16 mouse cellular contexts compared by ENCODE assay signal in genomic region chr10:76030496-76030895, GRCm38 (mm10). TPM values are rescaled to one million over a fixed set of nuclear protein-coding genes. Genes with fewer than 3 reads are reported as not detected.
A peak's percentile ranks its signal among the peaks of the same experiment; 100 is the strongest.
DNase-seq lines count a peak whose midpoint lies in the region; ATAC-seq and TF ChIP-seq lines count a peak whose summit lies in the region.
"Had no signal": no experiment of that assay in that cellular context is flagged by ENCODE, and none has a peak within 500 bp of the region (broad histone marks: within the 10 kb centered on the region; RNA-seq: fewer than 3 reads in every experiment).

No protein-coding gene starts in this region.

- H3K27ac ChIP-seq in liver, embryonic 12.5 days: no peak overlapping the region
- peak overlapping the region; percentile 92 for H3K27ac ChIP-seq in ES-Bruce4 (ENCODE audit: insufficient read depth, low read length)
- no peak overlapping the region for H3K27ac ChIP-seq in kidney, embryonic 16.5 days (ENCODE audit: low read length)
- H3K27ac ChIP-seq: gastrocnemius, adult 2 months; heart, embryonic 15.5 days; lung, embryonic 15.5 days; midbrain, embryonic 13.5 days; neural tube, embryonic 15.5 days had no signal

- H3K36me3 ChIP-seq in liver, embryonic 12.5 days: peaks cover 7% of the 10 kb centered on the region; the same call in 1 of the 2 replicates
- H3K36me3 ChIP-seq in ES-Bruce4 (ENCODE audit: control insufficient read depth, insufficient read depth, low read length, poor library complexity, severe bottlenecking): peaks cover 11% of the 10 kb centered on the region
- peaks cover 7% of the 10 kb centered on the region for H3K36me3 ChIP-seq in kidney, embryonic 16.5 days (ENCODE audit: insufficient read depth, low read length)
- H3K36me3 ChIP-seq: heart, embryonic 15.5 days had no signal

- H3K9ac ChIP-seq in liver, embryonic 12.5 days: no peak overlapping the region
- H3K9ac ChIP-seq in ES-Bruce4 (ENCODE audit: low read depth, poor library complexity, severe bottlenecking): peak overlapping the region; percentile 29
- H3K9ac ChIP-seq in kidney, embryonic 16.5 days (replicated peaks; ENCODE audit: low read length): no peak overlapping the region
- H3K9ac ChIP-seq: heart, embryonic 15.5 days; lung, embryonic 15.5 days; midbrain, embryonic 13.5 days; neural tube, embryonic 15.5 days had no signal

- TF ChIP-seq POLR2A in ES-Bruce4 (IDR thresholded peaks at IDR 0.05; ENCODE audit: insufficient read depth, low read length): no peak

- H3K4me3 ChIP-seq in liver, embryonic 12.5 days: no peak overlapping the region
- H3K4me3 ChIP-seq in ES-Bruce4 (ENCODE audit: low read depth, low read length): peak overlapping the region; percentile 41
- H3K4me3 ChIP-seq in kidney, embryonic 16.5 days (ENCODE audit: low read length): no peak overlapping the region
- H3K4me3 ChIP-seq: gastrocnemius, adult 2 months; heart, embryonic 15.5 days; lung, embryonic 15.5 days; midbrain, embryonic 13.5 days; neural tube, embryonic 15.5 days had no signal

- ATAC-seq in liver, embryonic 12.5 days: no peak
- no peak for ATAC-seq in kidney, embryonic 16.5 days (ENCODE audit: low FRiP score, low TSS enrichment)
- ATAC-seq: inflammation-experienced regulatory T-cells, adult 6 months; midbrain, embryonic 13.5 days had no signal

- H3K4me1 ChIP-seq in liver, embryonic 12.5 days: peaks cover 46% of the 10 kb centered on the region
- peaks cover 1% of the 10 kb centered on the region for H3K4me1 ChIP-seq in ES-Bruce4 (ENCODE audit: control insufficient read depth, insufficient read depth, low read length)
- peaks cover 23% of the 10 kb centered on the region; the same call in 1 of the 2 replicates for H3K4me1 ChIP-seq in kidney, embryonic 16.5 days (ENCODE audit: insufficient read depth, low read length)

- WGBS in liver, embryonic 12.5 days (ENCODE audit: insufficient replicate concordance): 38% methylated on average over 5 of the region's 5 CpGs
- WGBS in kidney, embryonic 16.5 days: 77% methylated on average over 5 of the region's 5 CpGs

- DNase-seq in liver: peak; percentile 30
- peak; percentile 45 for DNase-seq in A20 (ENCODE audit: low read depth, low spot score)
- DNase-seq in induced T-regulatory cell, adult 2 months (ENCODE audit: low read depth): peak; percentile 42
- DNase-seq in c-Kit-positive CD71-positive TER-119-positive erythroid progenitor cells, embryonic 14.5 days (ENCODE audit: low spot score): no peak
- DNase-seq: adrenal gland, adult 8-10 months; cerebellum, adult 8-10 months; gastrocnemius, adult 2 months; layer of hippocampus, postnatal 36 days had no signal

- TF ChIP-seq CTCF in ES-Bruce4 (IDR thresholded peaks at IDR 0.05; ENCODE audit: low read depth, low read length): no peak

- no peak overlapping the region for H3K4me2 ChIP-seq in liver, embryonic 12.5 days
- H3K4me2 ChIP-seq in kidney, embryonic 16.5 days (replicated peaks; ENCODE audit: low read depth, low read length): no peak overlapping the region
- H3K4me2 ChIP-seq: heart, embryonic 15.5 days; lung, embryonic 15.5 days; midbrain, embryonic 13.5 days; neural tube, embryonic 15.5 days had no signal

- TF ChIP-seq EP300 in ES-Bruce4 (IDR thresholded peaks at IDR 0.05; ENCODE audit: insufficient read depth, low read depth, low read length): peak; percentile 42; the same call in 1 of the 2 replicates

- no peaks in the 10 kb centered on the region for H3K27me3 ChIP-seq in liver, embryonic 12.5 days (replicated peaks)
- H3K27me3 ChIP-seq in ES-Bruce4 (ENCODE audit: control insufficient read depth, insufficient read depth, low read length, poor library complexity, severe bottlenecking): no peaks in the 10 kb centered on the region
- no peaks in the 10 kb centered on the region for H3K27me3 ChIP-seq in kidney, embryonic 16.5 days (ENCODE audit: insufficient read depth, low read length)
- H3K27me3 ChIP-seq: heart, embryonic 15.5 days; lung, embryonic 15.5 days; midbrain, embryonic 13.5 days; neural tube, embryonic 15.5 days had no signal

- no peaks in the 10 kb centered on the region for H3K9me3 ChIP-seq in liver, embryonic 12.5 days (replicated peaks)
- H3K9me3 ChIP-seq in ES-Bruce4 (replicated peaks; ENCODE audit: control insufficient read depth, insufficient read depth, low read length, poor library complexity, severe bottlenecking): no peaks in the 10 kb centered on the region
- H3K9me3 ChIP-seq in kidney, embryonic 16.5 days (ENCODE audit: low read length): no peaks in the 10 kb centered on the region
- H3K9me3 ChIP-seq: heart, embryonic 15.5 days; lung, embryonic 15.5 days; neural tube, embryonic 15.5 days had no signal

RNA-seq across cellular contexts. Expression of gene Zfp280b, which starts 2.0 kb away (rescaled TPM):
- 17.5 and 21.0 TPM in 2 replicates for polyA plus RNA-seq in liver, embryonic 12.5 days (2016; fragmentation: Nextera tagmentation; extraction: Ambion mirVana)
- polyA plus RNA-seq in ES-Bruce4 (2011; ENCODE audit: insufficient read depth, insufficient read length, low read depth, missing spikeins): 59.7 and 63.2 TPM in 2 replicates
- 22.9 and 25.1 TPM in 2 replicates for polyA plus RNA-seq in kidney, embryonic 16.5 days (2015; fragmentation: Nextera tagmentation; extraction: Ambion mirVana)
